Comparison of ENCODE assay signal across 8 mouse cellular contexts in the genomic region with DNA sequence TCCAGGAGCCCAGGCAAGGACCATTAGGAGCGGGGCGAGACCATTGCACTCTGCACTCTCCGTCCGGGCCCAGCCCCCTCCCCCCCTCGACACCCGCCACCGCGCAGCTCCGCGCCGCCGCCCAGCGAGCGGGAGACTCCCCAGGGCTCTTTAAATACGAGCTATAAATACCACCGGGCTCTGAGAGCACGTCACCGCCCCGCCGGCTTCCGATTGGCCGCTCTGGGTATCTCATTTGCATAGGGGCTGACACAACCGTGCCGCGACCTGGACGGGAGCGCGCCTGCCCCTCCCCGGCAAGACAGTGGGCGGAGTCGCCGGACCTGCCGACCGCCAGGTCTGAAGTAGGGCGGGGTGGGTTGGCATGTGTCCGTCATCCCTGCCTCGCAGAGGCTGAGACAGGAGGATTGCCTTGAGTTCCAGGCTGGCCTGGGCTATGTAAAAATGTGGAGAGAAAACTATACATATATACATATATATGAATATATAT.
DNase-seq lines count a peak whose midpoint lies in the region; ATAC-seq and TF ChIP-seq lines count a peak whose summit lies in the region.

No protein-coding gene starts in this region.

- peaks cover 21% of the 10 kb centered on the region for H3K27me3 ChIP-seq in embryonic facial prominence, embryonic 13.5 days
- no peaks in the 10 kb centered on the region for H3K27me3 ChIP-seq in heart, adult 2 months (ENCODE audit: control insufficient read depth, insufficient read depth, low read length)
- H3K27me3 ChIP-seq in limb, embryonic 14.5 days (ENCODE audit: control insufficient read depth, insufficient read depth, low read length), result 0 out of 2 replicates have a peak, but pooled peaks cover 5% of the 10 kb centered on the region
- H3K27me3 ChIP-seq in midbrain, postnatal 0 days (ENCODE audit: insufficient read depth, low read length), result no peaks in the 10 kb centered on the region

- ATAC-seq in embryonic facial prominence, embryonic 13.5 days (ENCODE audit: insufficient number of reproducible peaks, insufficient read depth, low FRiP score, low TSS enrichment, low read depth), result peak; percentile 92
- ATAC-seq in limb, embryonic 14.5 days (ENCODE audit: low FRiP score, low read depth), result peak; percentile 96
- peak; percentile 91 for ATAC-seq in midbrain, postnatal 0 days (ENCODE audit: low FRiP score)

- H3K9me3 ChIP-seq in embryonic facial prominence, embryonic 13.5 days, result peaks cover 6% of the 10 kb centered on the region; the same call in 1 of the 2 replicates
- H3K9me3 ChIP-seq in limb, embryonic 14.5 days (ENCODE audit: control insufficient read depth, low read length), result no peaks in the 10 kb centered on the region
- H3K9me3 ChIP-seq in midbrain, postnatal 0 days (ENCODE audit: low read length), result no peaks in the 10 kb centered on the region

- TF ChIP-seq EP300 in heart, adult 2 months (IDR thresholded peaks at IDR 0.05; ENCODE audit: insufficient read depth, low read depth, low read length), result no peak; the same call in 1 of the 2 replicates

- intact Hi-C loops in heart, adult 2 months (cut with DNase I), result loop anchor here (1.0 to 2.0 kb wide), 3 partner anchors 44 to 153 kb away; a partner anchor contains a TSS

- peak overlapping the region; percentile 68 for H3K9ac ChIP-seq in embryonic facial prominence, embryonic 13.5 days
- H3K9ac ChIP-seq in heart, adult 2 months (ENCODE audit: low read depth, low read length), result peak overlapping the region; percentile 62
- peak overlapping the region; percentile 51 for H3K9ac ChIP-seq in limb, embryonic 14.5 days (ENCODE audit: low read depth, low read length, severe bottlenecking)
- H3K9ac ChIP-seq in midbrain, postnatal 0 days (replicated peaks; ENCODE audit: low read length, poor library complexity, severe bottlenecking), result peak overlapping the region; percentile 50

- peak; percentile 94 for TF ChIP-seq POLR2A in heart, adult 2 months (IDR thresholded peaks at IDR 0.05; ENCODE audit: insufficient read depth, low read depth, low read length)
- peak; percentile 88; the same call in 1 of the 2 replicates for TF ChIP-seq POLR2A in limb, embryonic 14.5 days (IDR thresholded peaks at IDR 0.05; ENCODE audit: borderline replicate concordance, extremely low read depth, insufficient read depth, insufficient read length)

- peak overlapping the region; percentile 54 for H3K4me3 ChIP-seq in embryonic facial prominence, embryonic 13.5 days
- H3K4me3 ChIP-seq in heart, adult 2 months, result peak overlapping the region; percentile 53
- H3K4me3 ChIP-seq in limb, embryonic 14.5 days (replicated peaks; ENCODE audit: low read length), result peak overlapping the region; percentile 51
- H3K4me3 ChIP-seq in midbrain, postnatal 0 days (ENCODE audit: low read depth, low read length), result peak overlapping the region; percentile 47

- H3K79me2 ChIP-seq in heart, adult 2 months (replicated peaks; ENCODE audit: control insufficient read depth, insufficient read depth, low read length), result no peaks in the 10 kb centered on the region

- peak; percentile 99 for DNase-seq in 3134 (ENCODE audit: extremely low read depth, insufficient read length, low spot score)
- DNase-seq in adrenal gland, postnatal 36 days, result peak; percentile 98
- peak; percentile 96 to 99 for DNase-seq in heart, adult 2 months
- DNase-seq in kidney, adult 8-10 months, result peak; percentile 97 to 98
- peak; percentile 96 for DNase-seq in limb, embryonic 14.5 days (ENCODE audit: low spot score)
- peak; percentile 96 for DNase-seq in midbrain, postnatal 0 days (ENCODE audit: low spot score)
- DNase-seq in spleen, postnatal 14 days (ENCODE audit: low spot score in 2 of 2), result peak; percentile 86 to 89

- 0 out of 2 replicates have a peak, but pooled peaks cover 5% of the 10 kb centered on the region for H3K4me1 ChIP-seq in embryonic facial prominence, embryonic 13.5 days
- H3K4me1 ChIP-seq in heart, adult 2 months (ENCODE audit: control insufficient read depth, insufficient read depth, low read length), result peaks cover 2% of the 10 kb centered on the region
- H3K4me1 ChIP-seq in limb, embryonic 14.5 days (ENCODE audit: control insufficient read depth, insufficient read depth, low read length), result 0 out of 2 replicates have a peak, but pooled peaks cover 2% of the 10 kb centered on the region
- H3K4me1 ChIP-seq in midbrain, postnatal 0 days (ENCODE audit: insufficient read depth, low read length), result no peaks in the 10 kb centered on the region

- H3K36me3 ChIP-seq in embryonic facial prominence, embryonic 13.5 days, result no peaks in the 10 kb centered on the region
- no peaks in the 10 kb centered on the region for H3K36me3 ChIP-seq in heart, adult 2 months (ENCODE audit: control insufficient read depth, insufficient read depth, low read length)
- no peaks in the 10 kb centered on the region for H3K36me3 ChIP-seq in limb, embryonic 14.5 days (ENCODE audit: control insufficient read depth, insufficient read depth, low read length)
- H3K36me3 ChIP-seq in midbrain, postnatal 0 days (ENCODE audit: insufficient read depth, low read length), result no peaks in the 10 kb centered on the region

- under 1% methylated on average over 37 of the region's 37 CpGs for WGBS in embryonic facial prominence, embryonic 13.5 days
- WGBS in heart, adult 2 months, result under 1% methylated on average over 37 of the region's 37 CpGs
- WGBS in limb, embryonic 14.5 days, result under 1% methylated on average over 32 of the region's 37 CpGs
- 1% methylated on average over 37 of the region's 37 CpGs for WGBS in midbrain, postnatal 0 days

- no peak for TF ChIP-seq CTCF in heart, adult 2 months (IDR thresholded peaks at IDR 0.05)
- no peak for TF ChIP-seq CTCF in midbrain, postnatal 0 days (IDR thresholded peaks at IDR 0.05)

- H3K27ac ChIP-seq in embryonic facial prominence, embryonic 13.5 days, result peak overlapping the region; percentile 87
- peak overlapping the region; percentile 95 for H3K27ac ChIP-seq in heart, adult 2 months
- H3K27ac ChIP-seq in limb, embryonic 14.5 days (replicated peaks; ENCODE audit: low read depth, low read length), result peak overlapping the region; percentile 87
- H3K27ac ChIP-seq in midbrain, postnatal 0 days (ENCODE audit: low read depth, low read length), result peak overlapping the region; percentile 77

- peak overlapping the region; percentile 82 for H3K4me2 ChIP-seq in embryonic facial prominence, embryonic 13.5 days
- H3K4me2 ChIP-seq in limb, embryonic 14.5 days (replicated peaks; ENCODE audit: low read depth, low read length, severe bottlenecking), result peak overlapping the region; percentile 83
- peak overlapping the region; percentile 87 for H3K4me2 ChIP-seq in midbrain, postnatal 0 days (ENCODE audit: low read depth, low read length, poor library complexity, severe bottlenecking)

Comparison
In these comparisons a context has a peak if more than half of its experiments do, and no peak if none do; other contexts are left out.
1. Peak in every context shown above with its lines: DNase-seq, ATAC-seq, H3K4me3 ChIP-seq and H3K27ac ChIP-seq.